Mouse (Mus musculus) granulocyte monocyte progenitor cell, adult 5-6 weeks (primary cell): ENCODE data around the gene Rftn1. TPM values are rescaled to one million over a fixed set of nuclear protein-coding genes. Genes with fewer than 3 reads are reported as not detected.

ENCODE experiments used
- ATAC-seq: replicated peaks from 2 replicates; pipeline ENCODE4 v1.8.0; 2016; ENCODE audit warnings: mild to moderate bottlenecking, moderate TSS enrichment, inconsistent platforms; ENCODE audit not compliant: poor library complexity, severe bottlenecking
- total RNA-seq, 2 experiments: library from RNA; stranded (forward) in 1 of 2; stranded (reverse) in 1 of 2; fragments of 200-712, 200-1000 nt in 1 of 2; fragments of >200 nt in 1 of 2; fragmentation: Nextera tagmentation in 1 of 2; gene quantifications; 2 replicates each; pipeline ENCODE4 v1.2.3; 2014 to 2017

The Rftn1 gene
- total RNA-seq, 2 experiments from 2014 or later, result 9.8 to 32.4 TPM

DNA sequence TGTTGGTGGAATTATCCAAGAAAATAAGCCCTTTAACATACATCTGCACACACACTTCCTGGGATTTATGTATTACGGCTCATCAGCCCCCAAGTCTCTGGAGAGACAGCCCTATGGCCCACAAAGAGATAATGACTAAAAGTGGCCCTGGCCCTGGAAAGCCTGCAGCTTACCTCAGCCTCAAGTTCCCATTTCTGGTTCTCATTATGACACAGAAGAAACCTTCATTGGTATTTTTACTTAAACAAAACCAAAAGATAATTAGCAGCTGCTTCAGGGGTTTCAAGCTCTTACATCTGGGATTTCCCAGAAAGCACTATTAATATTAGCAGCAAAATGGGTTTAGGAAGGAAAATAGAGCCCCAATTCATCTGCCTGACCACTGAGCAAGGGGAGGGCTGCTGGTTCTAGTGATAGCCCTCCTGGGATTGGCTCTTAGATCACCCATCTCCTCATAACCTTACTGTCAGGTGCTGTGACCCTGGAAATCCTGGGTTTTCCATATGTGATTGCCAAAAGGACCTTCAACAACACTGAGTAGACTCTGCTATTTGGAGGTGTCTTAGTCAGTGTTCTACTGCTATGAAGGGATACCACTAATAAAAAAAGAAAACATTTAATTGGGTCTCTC, 14.8 kb upstream of the Rftn1 start:
- no peak for ATAC-seq

DNA sequence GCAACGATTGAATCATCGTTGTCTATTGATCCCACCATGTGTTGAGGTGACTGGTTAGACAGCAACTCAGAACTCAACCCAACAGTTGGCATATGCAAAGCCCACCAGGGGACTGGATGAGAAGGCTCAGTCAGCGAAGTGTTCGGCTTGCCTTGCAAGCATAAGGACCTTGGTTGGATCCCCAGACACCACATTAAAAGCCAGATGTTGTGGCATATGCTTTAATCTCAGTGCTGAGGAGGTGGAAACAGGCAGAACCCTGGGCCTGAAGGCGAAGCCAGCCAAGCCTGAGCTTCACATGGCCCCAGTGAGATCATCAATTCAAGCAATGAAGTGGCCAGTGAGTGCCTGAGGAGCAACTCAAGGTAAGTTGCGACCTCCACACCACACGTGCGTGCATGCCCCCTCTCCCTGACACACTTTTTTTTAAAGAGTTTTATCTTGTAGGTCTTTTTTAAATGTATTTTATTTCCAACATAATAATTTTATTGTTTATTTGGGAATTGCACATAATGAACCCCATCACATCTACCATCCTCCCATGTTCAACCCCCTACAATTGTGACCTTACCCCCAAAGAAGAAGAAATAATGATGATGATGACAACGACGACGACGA, 11.5 kb upstream of the Rftn1 start:
- no peak for ATAC-seq

DNA sequence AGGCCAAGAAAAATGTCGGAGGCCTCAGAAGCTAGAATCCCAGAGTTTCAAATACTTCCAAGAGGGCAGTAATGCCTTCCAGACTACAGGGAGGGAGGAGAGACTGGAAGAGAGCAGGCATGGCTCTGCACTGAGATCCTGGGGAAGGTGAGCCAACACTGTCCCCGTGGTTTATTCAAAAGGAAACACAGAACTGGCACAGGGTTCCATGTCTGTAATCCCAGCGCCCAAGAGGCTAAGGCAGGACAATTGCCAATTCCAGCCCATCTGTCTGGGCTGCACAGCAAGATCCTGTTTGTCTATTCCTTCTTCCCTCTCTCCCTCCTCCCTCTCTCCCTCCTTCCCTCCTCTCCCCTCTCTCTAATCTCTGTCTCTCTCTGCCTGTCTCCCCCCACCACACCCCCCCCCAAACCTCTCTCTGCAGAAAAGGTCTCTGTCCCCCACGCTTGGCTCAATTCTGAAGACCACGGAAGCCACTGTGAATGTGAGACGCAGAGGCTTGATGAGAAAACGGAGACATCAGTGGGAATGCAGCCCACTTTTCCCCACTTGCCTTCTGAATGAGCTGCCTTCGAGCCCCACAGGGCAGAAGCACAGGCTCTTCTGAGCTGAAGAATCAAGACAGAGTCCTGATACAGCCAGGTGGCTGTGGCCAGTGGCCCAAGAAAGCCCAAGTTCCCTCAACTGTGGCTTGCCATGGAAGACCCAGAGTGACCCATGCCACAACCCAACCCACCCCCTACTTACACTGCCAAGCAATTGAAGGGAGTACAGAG, 8.8 kb upstream of the Rftn1 start:
- ATAC-seq, result no peak

DNA sequence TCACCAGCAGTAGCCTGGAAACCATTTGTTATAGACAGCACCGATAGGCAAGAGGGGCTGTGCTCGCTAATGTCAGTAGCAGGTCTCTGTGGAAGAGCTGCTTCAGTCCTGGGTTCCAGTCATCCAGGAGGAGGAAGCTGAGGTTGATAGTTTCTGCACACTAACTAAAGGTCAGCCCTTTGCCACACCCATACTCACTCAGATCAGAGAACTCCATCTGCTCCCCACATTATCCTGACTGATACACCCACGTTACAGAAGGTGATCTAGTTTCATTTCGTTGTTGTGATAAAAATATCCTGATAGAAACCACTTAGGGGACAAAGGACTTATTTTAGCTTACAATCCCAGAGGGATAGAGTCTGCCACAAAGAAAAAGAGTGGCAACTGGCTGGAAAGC, 7.1 kb upstream of the Rftn1 start:
- no peak for ATAC-seq

DNA sequence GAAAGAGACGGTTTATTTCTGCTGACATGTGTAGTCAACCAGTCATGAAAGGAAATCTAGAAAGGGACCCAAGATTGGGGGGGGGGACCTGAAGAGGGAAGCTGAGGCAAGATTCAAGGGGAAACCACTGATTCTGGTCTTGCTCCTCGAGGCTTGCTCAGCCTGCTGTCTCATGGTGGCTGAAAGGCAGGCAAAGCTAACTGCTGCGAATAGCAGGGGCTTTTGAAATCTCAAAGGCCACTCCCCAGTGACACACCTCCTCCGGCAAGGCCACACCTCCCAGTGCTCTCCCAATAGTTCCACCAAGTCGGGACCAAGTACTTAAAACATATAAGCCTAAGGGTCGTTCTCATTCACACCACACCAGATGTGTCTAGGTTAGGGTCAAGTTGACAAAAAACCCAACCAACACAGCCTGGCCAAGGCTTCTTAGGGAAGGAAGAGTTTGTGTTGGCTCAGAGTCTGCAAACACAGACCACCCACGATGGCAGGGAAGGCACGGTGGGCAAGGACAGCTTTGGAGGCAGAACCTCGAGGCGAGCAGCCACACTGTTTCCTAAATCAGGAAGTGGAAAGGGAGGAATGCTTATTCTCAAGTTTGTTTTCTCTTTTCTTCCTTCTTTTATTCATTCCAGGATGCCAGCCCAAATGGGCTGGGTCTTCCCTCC, 5.7 kb upstream of the Rftn1 start:
- peak; percentile 65 for ATAC-seq

DNA sequence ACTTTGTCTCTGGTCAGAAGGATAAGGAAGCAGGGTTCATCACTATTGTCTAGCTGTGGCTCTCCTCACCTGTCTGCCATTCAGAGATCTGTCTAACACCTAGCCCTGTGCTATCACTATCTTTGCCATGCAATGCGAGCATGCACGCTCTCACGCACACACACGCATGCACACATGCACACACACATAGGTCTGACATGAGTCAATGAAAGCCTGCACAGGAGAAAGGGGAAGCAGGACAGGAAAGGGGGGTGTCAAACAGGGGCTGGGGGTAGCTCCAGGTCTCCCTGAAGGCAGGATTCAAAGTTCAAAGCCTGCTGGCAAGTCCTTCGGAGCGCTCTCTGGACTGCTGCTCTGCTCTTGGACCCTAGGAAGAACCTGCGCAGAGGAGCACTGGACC, 4.9 kb upstream of the Rftn1 start:
- peak; percentile 51 for ATAC-seq

DNA sequence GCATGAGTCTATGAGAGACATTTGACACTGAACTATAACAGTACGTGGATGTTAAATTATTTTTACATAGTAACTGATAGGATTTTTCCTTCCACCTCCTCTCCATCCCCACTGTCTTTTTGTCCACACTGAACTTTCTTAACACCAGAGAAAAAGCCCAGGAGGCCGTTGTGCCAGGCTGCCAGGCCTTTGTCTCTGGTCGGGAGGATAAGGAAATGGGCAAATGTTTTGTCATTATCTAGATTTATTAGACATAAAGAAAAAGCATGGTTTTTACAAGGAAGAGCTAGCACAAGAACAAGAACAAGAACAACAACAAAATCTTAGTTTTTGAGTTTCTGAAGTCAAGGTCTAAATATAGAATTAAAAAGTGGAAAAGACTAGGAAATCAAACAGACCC, 4.1 kb upstream of the Rftn1 start:
- ATAC-seq, result no peak

DNA sequence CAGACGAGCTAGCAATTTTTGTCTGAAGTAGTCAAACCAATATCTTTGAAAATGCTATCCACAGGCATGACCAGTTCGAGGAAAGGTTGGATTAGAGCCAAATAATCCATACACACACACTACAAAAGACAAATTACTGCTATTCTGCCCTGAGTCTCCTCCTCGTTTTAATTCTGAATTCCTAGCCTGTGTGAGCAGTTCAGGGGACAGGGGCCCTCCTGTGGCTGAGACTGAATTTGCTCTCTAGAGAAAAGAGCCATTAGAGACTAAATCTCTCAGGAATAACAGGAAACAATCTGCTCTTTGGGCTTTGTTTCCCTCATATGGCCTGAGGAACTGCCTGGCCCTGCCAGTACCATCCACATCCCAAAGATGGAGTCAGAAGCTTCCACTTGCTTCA, 3.2 kb upstream of the Rftn1 start:
- no peak for ATAC-seq

DNA sequence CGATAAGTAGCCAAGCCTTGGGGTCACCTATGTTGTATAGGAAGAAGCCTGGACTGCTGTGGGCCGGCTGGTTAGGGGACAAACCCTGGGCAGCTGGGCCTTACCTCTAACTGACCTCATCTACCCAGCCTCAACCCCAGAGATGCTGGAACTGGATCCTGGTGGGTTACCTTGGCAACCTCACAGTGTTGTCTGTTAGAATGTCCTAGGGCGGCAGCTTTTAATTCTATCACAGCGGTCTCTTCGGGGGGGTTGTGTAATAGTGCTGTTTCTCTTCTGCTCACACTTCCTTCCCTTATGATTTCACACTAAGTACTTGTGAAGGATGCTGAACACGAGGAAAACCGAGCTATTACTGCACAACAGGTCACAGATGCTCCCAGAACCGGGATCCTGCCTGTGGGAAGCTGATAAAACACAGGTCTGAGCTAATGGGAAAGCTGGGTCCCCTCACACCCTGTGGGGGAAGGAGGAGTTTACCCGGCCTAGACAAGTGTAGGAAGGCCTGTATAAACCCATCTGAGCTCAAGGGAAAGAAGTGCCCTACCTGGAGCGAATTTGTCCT, 2.0 kb upstream of the Rftn1 start:
- ATAC-seq, result peak; percentile 57

DNA sequence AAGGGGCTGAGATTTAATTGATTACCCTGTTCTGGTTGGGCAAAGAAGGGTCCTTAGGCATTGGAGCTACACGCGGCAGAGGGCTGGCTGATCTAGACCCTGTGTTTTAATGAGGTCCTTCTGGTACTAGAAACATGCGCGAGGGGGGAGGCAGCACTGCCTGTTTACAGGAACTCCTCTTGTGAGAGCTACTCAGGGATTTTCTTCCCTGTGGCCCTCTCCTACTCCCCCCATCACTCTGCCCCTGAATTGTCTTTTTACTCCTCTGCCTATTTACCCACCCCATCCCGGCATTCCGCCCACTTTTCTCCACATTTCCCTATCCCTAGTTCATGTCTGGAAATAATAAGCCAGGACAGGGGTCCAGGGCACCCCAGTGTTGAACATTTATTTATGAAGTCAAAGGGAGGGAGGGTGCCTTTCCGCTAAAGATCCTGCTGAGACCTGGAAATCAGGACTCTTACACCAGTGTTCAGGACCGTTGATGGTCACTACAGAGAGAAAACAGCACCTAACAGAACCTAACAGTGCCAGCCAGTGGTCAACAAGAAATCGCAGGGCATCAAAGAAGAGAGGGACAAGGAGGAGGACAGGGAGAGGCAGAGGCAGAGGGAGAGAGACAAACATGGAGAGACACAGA, 964 bp upstream of the Rftn1 start:
- ATAC-seq, result no peak

DNA sequence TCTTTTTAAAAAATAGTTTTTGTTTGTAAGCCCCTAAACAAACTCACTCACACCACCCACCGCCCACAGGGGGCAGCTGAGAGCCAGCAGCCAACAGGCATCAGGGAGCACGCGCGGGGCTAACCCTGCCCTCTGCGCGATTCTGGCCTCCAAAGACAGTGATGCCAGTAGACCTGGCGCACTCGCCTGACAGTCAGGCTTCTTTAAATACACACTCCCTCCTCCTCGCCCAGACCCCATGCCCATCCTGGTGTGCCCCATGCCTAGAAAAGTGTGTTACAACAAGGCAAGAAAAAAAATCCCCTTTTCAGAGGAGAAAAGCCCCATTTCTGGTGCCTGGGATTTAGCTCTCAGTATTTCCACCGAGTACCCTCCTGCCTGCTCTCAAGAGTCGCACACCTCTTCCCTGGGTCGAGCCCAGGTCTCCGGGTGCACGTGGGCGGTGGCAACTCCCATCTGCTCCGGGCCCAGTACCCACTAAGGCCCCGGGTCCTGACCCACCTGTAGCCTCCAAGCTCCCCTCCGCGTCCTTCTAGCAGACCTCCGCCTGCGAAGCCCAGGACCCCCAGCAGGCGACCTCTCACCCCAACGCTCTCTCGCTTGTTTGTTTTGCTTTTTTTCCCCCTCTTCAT, 977 bp downstream of the Rftn1 start:
- peak; percentile 61 for ATAC-seq

DNA sequence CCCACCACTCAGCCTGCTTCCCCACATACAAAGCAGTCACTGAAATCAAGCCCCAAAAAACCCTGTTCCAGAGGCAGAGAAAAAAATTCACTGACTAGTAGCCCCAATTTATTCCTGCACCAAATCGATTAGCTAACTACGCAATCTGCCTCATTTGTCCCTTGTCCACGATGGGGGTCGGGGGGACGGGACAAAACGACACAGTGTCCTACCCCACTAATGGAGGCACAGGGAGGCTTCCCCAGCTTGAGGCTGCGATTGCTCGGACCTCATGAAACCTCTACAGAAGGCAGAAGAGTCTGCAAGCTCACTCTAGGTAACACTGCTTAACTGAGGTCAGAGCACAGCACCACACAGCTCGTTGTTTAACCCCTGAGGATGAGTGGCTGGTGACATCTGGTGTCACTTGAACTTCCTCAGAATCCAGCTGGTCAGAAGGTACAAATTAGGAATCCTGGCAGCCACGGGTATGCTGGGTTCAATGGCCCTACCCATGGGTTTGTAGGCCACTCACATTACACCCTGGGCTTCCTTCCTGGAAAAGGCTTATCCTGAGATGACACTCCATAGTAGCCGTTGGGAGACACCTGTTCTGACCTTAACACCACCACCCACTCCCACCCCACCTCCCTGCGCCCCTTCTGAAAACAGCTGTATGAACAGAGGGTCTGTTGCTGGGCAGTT, 1.7 kb downstream of the Rftn1 start:
- no peak for ATAC-seq

DNA sequence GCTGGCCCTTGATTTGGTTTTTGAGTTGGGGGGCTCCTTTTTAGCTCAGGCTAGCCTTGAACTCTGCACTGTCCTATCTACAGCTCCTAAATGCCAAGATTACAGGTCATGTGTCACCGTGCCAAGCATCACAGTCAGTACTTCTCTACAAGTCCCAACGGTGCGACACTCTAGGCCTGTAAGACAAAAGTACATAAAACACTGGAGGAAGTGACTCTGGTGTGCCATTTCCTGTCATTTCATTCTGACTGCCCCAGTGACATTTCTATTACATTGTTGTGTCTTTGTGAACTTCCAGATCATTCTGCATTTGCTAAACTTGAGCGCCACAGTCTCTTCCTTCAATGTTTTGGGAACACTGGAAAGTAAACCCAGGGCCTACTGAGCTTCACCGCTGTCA, 4.9 kb downstream of the Rftn1 start:
- ATAC-seq, result no peak

DNA sequence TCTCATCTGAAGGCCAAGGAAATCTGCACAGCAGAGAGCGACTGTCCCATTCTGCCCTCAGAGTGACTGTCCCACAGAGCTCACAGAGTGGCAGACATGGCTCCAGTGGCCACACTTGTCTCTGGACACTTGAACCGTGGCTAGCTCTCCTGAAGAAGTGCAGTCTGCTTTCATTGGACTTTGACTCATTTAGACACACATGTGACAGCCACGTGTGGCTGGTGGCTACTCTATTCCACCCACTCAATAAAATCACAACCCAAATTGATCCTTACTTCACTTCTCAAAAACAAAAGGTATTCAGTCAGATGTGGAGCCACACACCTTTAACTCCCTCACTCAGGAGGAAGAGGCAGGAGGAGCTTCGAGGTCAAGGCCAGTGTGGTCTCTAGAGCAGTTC, 5.4 kb downstream of the Rftn1 start:
- no peak for ATAC-seq

DNA sequence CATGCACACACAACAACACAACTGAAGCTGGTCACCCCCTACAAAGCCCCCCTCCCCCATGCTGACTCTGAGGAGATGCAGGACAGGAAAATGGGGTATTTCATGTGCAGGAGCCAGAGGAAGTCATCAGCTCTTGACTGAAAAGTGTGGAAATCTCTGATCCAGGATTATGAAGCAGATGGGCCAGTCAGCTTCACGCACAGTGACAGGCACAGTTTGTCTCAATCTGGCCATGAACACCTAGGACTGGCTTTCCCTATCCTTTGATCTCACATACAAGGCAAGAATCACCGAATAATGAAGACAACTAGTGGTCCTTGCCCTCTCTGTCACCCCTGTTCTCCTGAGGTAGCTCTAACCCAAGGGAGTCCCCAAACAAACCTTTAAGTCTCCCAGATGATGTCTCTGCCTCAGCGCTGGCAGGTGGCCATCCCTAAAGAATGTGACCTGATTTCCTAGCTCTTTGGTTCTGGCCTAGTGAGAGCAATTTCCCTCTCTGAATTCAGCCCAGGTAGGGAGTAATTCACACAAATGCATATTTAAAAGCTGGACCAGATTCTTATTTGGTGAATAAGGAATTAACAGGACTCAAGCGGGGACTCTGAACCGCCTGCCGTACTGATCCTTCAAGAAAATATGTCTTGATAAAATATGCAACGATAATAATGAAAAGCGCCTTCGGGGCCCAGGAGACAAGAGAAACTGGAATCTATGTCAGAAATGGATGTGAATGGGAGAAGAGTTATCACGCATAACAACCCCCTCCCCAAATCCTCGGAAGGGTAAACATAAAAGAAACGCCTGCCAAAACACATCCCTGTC, 6.0 kb downstream of the Rftn1 start:
- no peak for ATAC-seq

DNA sequence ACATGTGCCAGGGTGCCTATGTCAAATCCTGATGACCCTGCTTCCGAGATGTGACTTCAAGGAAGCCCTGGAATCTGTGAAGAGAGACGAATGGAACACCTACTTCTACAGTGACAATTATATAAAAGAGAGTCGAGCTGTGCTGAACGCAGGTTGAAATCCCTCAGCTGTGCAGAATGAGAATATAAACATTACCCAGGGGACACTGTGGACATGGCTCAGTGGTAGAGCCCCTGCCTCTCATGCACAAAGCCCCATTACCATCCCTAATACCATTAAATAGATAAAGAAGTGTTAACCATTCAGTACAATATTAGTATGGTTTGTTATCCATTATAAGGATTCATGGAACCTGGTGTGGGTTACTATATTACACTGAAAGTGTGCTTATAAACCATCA, 7.2 kb downstream of the Rftn1 start:
- no peak for ATAC-seq

DNA sequence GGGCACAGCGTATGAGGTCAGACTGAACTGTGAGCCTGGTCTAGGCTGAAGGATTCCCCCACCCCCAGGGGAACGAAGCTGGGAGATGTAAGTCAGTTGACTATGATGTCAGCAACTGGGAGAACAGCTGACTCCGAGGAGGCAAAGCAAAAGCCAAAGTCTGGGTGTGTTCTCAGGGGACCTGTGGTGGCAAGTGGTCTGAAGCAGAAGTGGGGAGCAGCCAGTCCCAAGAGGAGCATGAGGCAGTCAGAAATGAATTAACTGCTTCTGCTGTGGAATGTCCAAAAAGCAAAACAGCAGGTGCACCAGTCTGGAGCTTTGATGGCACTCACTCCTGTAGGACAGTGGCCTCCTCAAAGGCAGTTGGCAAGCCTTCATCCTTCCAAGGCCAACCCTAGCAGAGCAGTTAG, 7.9 kb downstream of the Rftn1 start:
- ATAC-seq, result no peak

DNA sequence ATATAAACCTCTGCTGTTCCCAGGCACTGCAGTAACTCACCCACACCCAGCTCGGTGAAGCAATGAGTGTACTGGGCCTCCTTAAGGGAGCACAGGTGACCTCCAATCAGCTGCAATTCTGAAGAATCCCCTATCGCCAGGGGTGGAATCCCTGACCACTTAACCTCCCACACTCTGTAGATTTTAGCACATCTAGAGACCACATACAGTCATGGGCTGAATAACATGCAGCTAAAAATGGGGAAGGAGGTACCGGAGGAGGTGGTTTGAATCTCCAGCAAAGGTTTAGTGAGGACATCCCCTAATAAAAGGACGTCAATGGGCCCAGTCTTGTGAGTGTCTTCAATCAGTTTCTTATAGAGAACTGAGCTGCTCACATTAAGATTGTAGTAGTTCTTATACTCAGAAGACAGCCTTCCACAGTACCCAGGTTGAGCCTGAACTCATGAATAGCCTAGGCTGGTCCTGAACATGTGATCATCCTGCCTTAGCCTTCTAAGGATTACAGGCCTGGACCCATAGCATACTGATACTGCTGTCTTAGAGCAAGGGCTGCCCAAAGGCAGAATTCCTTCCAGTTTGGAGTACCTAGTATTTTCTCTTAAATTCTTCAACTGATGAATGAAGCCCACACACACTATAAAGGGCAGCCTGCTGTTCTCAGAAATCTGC, 9.4 kb downstream of the Rftn1 start:
- peak; percentile 35; the same call in 1 of the 2 replicates for ATAC-seq
